Mouse (Mus musculus): ENCODE measurements around the gene Rab8b. TPM values are rescaled to one million over a fixed set of nuclear protein-coding genes. Genes with fewer than 3 reads are reported as not detected.
A peak's percentile ranks its signal among the peaks of the same experiment; 100 is the strongest.
"Not testable (repeated sequence)": the region's sequence is repeated elsewhere in the genome, so short reads cannot be mapped to it uniquely, and the experiment has no call there.

The Rab8b gene
- polyA plus RNA-seq, 1 experiment from 2014 or later, result 51.7 TPM

- not testable (repeated sequence) for H3K4me2 ChIP-seq (ENCODE audit: low read depth, low read length, severe bottlenecking); DNase-seq (ENCODE audit: low spot score); H3K27me3 ChIP-seq (ENCODE audit: control insufficient read depth, insufficient read depth, low read length); H3K27ac ChIP-seq (ENCODE audit: low read depth, low read length); H3K4me1 ChIP-seq (replicated peaks; ENCODE audit: control insufficient read depth, insufficient read depth, low read length); H3K4me3 ChIP-seq (ENCODE audit: low read depth, low read length); ATAC-seq (replicated peaks; ENCODE audit: low FRiP score); H3K9me3 ChIP-seq (ENCODE audit: control insufficient read depth, low read length); H3K36me3 ChIP-seq (ENCODE audit: control insufficient read depth, insufficient read depth, low read length); H3K9ac ChIP-seq (ENCODE audit: low read length)
- 93% methylated on average over 5 of the region's 5 CpGs for WGBS
Measured at GRCm38 (mm10) chr9:66913254-66913934, 6.1 kb downstream of the Rab8b start.

- H3K27me3 ChIP-seq (ENCODE audit: control insufficient read depth, insufficient read depth, low read length), result no peaks in the 10 kb centered on the region
- DNase-seq (ENCODE audit: low spot score) (no peak), ATAC-seq (replicated peaks; ENCODE audit: low FRiP score) (no peak)
- peak overlapping the region; percentile 38; the same call in 1 of the 2 replicates for H3K27ac ChIP-seq (ENCODE audit: low read depth, low read length)
- H3K9ac ChIP-seq (ENCODE audit: low read length), result no peak overlapping the region
- H3K4me3 ChIP-seq (ENCODE audit: low read depth, low read length), result no peak overlapping the region
- H3K9me3 ChIP-seq (ENCODE audit: control insufficient read depth, low read length), result no peaks in the 10 kb centered on the region
- H3K4me1 ChIP-seq (replicated peaks; ENCODE audit: control insufficient read depth, insufficient read depth, low read length), result peaks cover 4% of the 10 kb centered on the region; the same call in 1 of the 2 replicates
- H3K4me2 ChIP-seq (ENCODE audit: low read depth, low read length, severe bottlenecking), result no peak overlapping the region
- H3K36me3 ChIP-seq (ENCODE audit: control insufficient read depth, insufficient read depth, low read length), result no peaks in the 10 kb centered on the region
Measured at GRCm38 (mm10) chr9:66912304-66912703, 7.2 kb downstream of the Rab8b start.

GRCm38 (mm10) chr9:66910677-66911076, 8.8 kb downstream of the Rab8b start:
- no peak for ATAC-seq (replicated peaks; ENCODE audit: low FRiP score)
- no peaks in the 10 kb centered on the region for H3K36me3 ChIP-seq (ENCODE audit: control insufficient read depth, insufficient read depth, low read length)
- WGBS, result 88% methylated on average over 5 of the region's 5 CpGs

GRCm38 (mm10) chr9:66909922-66910321, 9.6 kb downstream of the Rab8b start:
- 86% methylated on average over 7 of the region's 7 CpGs for WGBS

More at GRCm38 (mm10) chr9:66910677-66911076, 8.8 kb downstream of the Rab8b start:
- Histone ChIP-seq H3K4me2 (ENCODE audit: low read depth, low read length, severe bottlenecking) (no peak overlapping the region), H3K9me3 (ENCODE audit: control insufficient read depth, low read length) (no peaks in the 10 kb centered on the region), H3K4me3 (ENCODE audit: low read depth, low read length) (no peak overlapping the region), H3K4me1 (replicated peaks; ENCODE audit: control insufficient read depth, insufficient read depth, low read length) (peaks cover 4% of the 10 kb centered on the region; the same call in 1 of the 2 replicates), H3K27ac (ENCODE audit: low read depth, low read length) (no peak overlapping the region), H3K27me3 (ENCODE audit: control insufficient read depth, insufficient read depth, low read length) (no peaks in the 10 kb centered on the region), H3K9ac (ENCODE audit: low read length) (no peak overlapping the region)
- DNase-seq (ENCODE audit: low spot score), result no peak

GRCm38 (mm10) chr9:66907746-66908397, 11.6 kb downstream of the Rab8b start:
- H3K4me2 ChIP-seq (ENCODE audit: low read depth, low read length, severe bottlenecking), result no peak overlapping the region
- DNase-seq (ENCODE audit: low spot score), result no peak
- H3K4me3 ChIP-seq (ENCODE audit: low read depth, low read length), result no peak overlapping the region
- no peak overlapping the region for H3K9ac ChIP-seq (ENCODE audit: low read length)
- peaks cover 4% of the 10 kb centered on the region; the same call in 1 of the 2 replicates for H3K4me1 ChIP-seq (replicated peaks; ENCODE audit: control insufficient read depth, insufficient read depth, low read length)
- ATAC-seq (replicated peaks; ENCODE audit: low FRiP score), result no peak
- H3K27me3 ChIP-seq (ENCODE audit: control insufficient read depth, insufficient read depth, low read length), result no peaks in the 10 kb centered on the region
- H3K36me3 ChIP-seq (ENCODE audit: control insufficient read depth, insufficient read depth, low read length), result no peaks in the 10 kb centered on the region
- H3K27ac ChIP-seq (ENCODE audit: low read depth, low read length), result no peak overlapping the region
- H3K9me3 ChIP-seq (ENCODE audit: control insufficient read depth, low read length), result no peaks in the 10 kb centered on the region
- 88% methylated on average over 5 of the region's 5 CpGs for WGBS

More at GRCm38 (mm10) chr9:66909922-66910321, 9.6 kb downstream of the Rab8b start:
- no peak overlapping the region for H3K9ac ChIP-seq (ENCODE audit: low read length)
- H3K27ac ChIP-seq (ENCODE audit: low read depth, low read length), result no peak overlapping the region
- no peak for DNase-seq (ENCODE audit: low spot score)
- no peak for ATAC-seq (replicated peaks; ENCODE audit: low FRiP score)
- H3K27me3 ChIP-seq (ENCODE audit: control insufficient read depth, insufficient read depth, low read length), result no peaks in the 10 kb centered on the region
- no peaks in the 10 kb centered on the region for H3K36me3 ChIP-seq (ENCODE audit: control insufficient read depth, insufficient read depth, low read length)
- H3K4me2 ChIP-seq (ENCODE audit: low read depth, low read length, severe bottlenecking), result no peak overlapping the region
- H3K9me3 ChIP-seq (ENCODE audit: control insufficient read depth, low read length), result no peaks in the 10 kb centered on the region
- peaks cover 4% of the 10 kb centered on the region; the same call in 1 of the 2 replicates for H3K4me1 ChIP-seq (replicated peaks; ENCODE audit: control insufficient read depth, insufficient read depth, low read length)
- no peak overlapping the region for H3K4me3 ChIP-seq (ENCODE audit: low read depth, low read length)

- Histone ChIP-seq H3K4me2 (ENCODE audit: low read depth, low read length, severe bottlenecking) (no peak overlapping the region), H3K27me3 (ENCODE audit: control insufficient read depth, insufficient read depth, low read length) (no peaks in the 10 kb centered on the region), H3K9ac (ENCODE audit: low read length) (no peak overlapping the region), H3K36me3 (ENCODE audit: control insufficient read depth, insufficient read depth, low read length) (no peaks in the 10 kb centered on the region), H3K4me1 (replicated peaks; ENCODE audit: control insufficient read depth, insufficient read depth, low read length) (peaks cover 4% of the 10 kb centered on the region; the same call in 1 of the 2 replicates), H3K9me3 (ENCODE audit: control insufficient read depth, low read length) (no peaks in the 10 kb centered on the region), H3K27ac (ENCODE audit: low read depth, low read length) (no peak overlapping the region), H3K4me3 (ENCODE audit: low read depth, low read length) (no peak overlapping the region)
- no peak for DNase-seq (ENCODE audit: low spot score)
- no peak for ATAC-seq (replicated peaks; ENCODE audit: low FRiP score)
- 88% methylated on average over 8 of the region's 8 CpGs for WGBS
Measured at GRCm38 (mm10) chr9:66907126-66907525, 12.4 kb downstream of the Rab8b start.

- Histone ChIP-seq H3K4me2 (ENCODE audit: low read depth, low read length, severe bottlenecking) (no peak overlapping the region), H3K27me3 (ENCODE audit: control insufficient read depth, insufficient read depth, low read length) (no peaks in the 10 kb centered on the region), H3K4me1 (replicated peaks; ENCODE audit: control insufficient read depth, insufficient read depth, low read length) (no peaks in the 10 kb centered on the region), H3K27ac (ENCODE audit: low read depth, low read length) (no peak overlapping the region), H3K36me3 (ENCODE audit: control insufficient read depth, insufficient read depth, low read length) (no peaks in the 10 kb centered on the region), H3K4me3 (ENCODE audit: low read depth, low read length) (no peak overlapping the region), H3K9ac (ENCODE audit: low read length) (no peak overlapping the region), H3K9me3 (ENCODE audit: control insufficient read depth, low read length) (no peaks in the 10 kb centered on the region)
- 81% methylated on average over 9 of the region's 9 CpGs for WGBS
- DNase-seq (ENCODE audit: low spot score) (no peak), ATAC-seq (replicated peaks; ENCODE audit: low FRiP score) (no peak)
Measured at GRCm38 (mm10) chr9:66905990-66906389, 13.5 kb downstream of the Rab8b start.

- H3K27me3 ChIP-seq (ENCODE audit: control insufficient read depth, insufficient read depth, low read length), result no peaks in the 10 kb centered on the region
- H3K27ac ChIP-seq (ENCODE audit: low read depth, low read length), result no peak overlapping the region
- H3K9ac ChIP-seq (ENCODE audit: low read length), result no peak overlapping the region
- H3K36me3 ChIP-seq (ENCODE audit: control insufficient read depth, insufficient read depth, low read length), result no peaks in the 10 kb centered on the region
- H3K4me1 ChIP-seq (replicated peaks; ENCODE audit: control insufficient read depth, insufficient read depth, low read length), result no peaks in the 10 kb centered on the region
- ATAC-seq (replicated peaks; ENCODE audit: low FRiP score) (no peak), DNase-seq (ENCODE audit: low spot score) (no peak)
- no peak overlapping the region for H3K4me2 ChIP-seq (ENCODE audit: low read depth, low read length, severe bottlenecking)
- H3K4me3 ChIP-seq (ENCODE audit: low read depth, low read length), result no peak overlapping the region
- 78% methylated on average over 4 of the region's 4 CpGs for WGBS
- H3K9me3 ChIP-seq (ENCODE audit: control insufficient read depth, low read length), result no peaks in the 10 kb centered on the region
Measured at GRCm38 (mm10) chr9:66899526-66899925, 20.0 kb downstream of the Rab8b start.

Measured in forebrain, embryonic 11.5 days (tissue).